Mouse (Mus musculus): ENCODE data around the gene Six4.
"Not testable (repeated sequence)": the region's sequence is repeated elsewhere in the genome, so short reads cannot be mapped to it uniquely, and the experiment has no call there.

The Six4 gene

DNA sequence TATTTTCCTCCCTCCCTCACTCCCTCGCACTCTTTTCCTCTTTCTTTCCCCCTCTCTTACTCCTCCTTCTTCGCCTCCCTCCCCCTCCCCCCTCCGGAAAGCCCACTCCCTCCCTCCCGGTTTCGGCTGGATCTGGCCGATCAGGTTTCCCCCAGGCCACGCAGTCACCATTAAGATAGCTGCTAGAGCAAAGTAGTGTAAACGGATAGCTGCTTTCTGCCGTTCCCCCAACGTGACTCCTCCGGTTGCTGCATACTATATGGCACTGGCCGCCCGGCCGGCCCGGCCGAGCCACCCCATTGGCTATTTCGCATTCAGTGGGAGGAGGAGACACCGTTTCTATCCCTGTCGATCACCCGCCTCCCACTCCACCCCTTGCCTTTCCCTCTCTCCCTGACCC lies at the start of gene Six4:
TSS of gene Six4 (minus strand) at position 261 of the 400 bp plus-strand sequence.
- DNase-seq (ENCODE audit: low spot score in 2 of 2): peak; percentile 8 to 63

DNA sequence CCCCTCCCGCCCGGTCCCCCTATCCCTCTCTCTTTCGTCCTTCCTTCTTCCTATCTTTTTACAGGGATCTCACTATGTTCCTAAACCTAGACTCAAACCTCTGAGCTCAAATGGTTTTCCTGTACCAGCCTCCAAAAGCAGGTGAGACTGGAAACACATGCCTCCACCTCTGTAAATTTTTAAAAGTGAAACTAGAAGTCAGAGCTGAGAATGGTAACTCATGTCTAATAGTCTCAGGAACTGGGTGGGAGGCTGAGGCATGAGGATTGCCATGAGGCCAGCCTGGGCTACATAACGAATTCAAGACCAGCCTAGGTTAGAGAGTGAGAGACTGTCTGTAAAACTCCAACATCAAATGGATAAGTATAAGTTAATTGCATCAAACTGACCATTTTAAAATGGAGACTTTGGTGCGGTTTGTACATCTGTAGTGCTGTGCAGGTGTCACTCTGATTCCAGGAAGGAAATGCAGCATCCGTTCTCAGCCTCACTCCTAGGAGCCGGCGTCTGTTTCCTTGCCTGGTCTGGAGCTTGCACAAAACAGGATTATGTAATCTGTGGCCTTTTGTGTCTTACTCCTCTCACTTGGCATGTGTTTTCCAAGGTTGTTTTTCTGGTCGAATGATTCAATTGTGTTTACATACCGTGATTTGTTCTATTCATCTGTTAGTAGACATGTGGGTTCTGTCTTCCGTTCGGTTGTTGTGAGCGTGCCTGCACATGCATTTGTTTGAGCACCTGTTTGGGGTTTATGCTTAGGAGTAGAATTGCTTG lies 49.3 kb upstream of the Six4 start:
- no peak for DNase-seq (ENCODE audit: low spot score in 2 of 2)

DNA sequence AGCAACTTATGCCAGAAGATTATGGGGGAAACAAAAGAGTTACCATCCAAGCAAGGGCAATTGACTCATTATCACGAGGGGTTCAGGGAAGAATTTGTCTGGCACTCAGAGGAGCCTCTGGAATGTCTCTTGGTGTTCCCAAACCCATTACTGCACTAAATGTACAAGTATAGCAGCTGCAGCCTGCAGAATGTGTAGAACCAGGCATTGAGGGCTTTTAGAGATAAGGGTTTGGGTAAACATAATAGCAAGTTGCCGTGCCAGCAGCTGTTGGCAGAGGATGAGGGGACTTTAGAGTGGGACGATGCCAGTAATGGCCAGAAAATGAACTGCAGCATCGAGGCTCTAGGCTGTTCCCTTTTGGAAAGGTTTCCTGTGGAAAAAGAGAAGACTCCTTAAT lies 47.1 kb upstream of the Six4 start:
- no peak for DNase-seq (ENCODE audit: low spot score in 2 of 2)

- no peak for DNase-seq (ENCODE audit: low spot score in 2 of 2)
Observed at GRCm38 (mm10) chr12:73154150-73154549, 40.9 kb upstream of the Six4 start.

DNA sequence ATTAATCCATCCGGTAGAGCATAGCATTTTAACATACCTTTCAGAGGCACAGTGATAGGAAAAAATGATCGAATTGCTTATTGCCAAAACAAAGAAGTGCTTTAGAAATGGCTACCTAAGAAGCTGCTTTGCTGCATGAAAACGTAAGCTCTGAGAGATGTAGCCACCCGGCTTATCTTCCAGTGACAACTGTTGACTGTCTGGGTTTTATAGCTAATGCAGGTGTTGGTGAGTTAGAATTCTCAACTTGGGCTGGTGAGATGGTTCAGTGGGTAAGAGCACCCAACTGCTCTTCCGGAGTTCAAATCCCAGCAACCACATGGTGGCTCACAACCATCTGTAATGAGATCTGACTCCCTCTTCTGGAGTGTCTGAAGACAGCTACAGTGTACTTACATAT lies 37.8 kb upstream of the Six4 start:
- DNase-seq (ENCODE audit: low spot score in 2 of 2): not testable (repeated sequence)

- no peak for DNase-seq (ENCODE audit: low spot score in 2 of 2)
Observed at GRCm38 (mm10) chr12:73147236-73147635, 34.0 kb upstream of the Six4 start.

DNA sequence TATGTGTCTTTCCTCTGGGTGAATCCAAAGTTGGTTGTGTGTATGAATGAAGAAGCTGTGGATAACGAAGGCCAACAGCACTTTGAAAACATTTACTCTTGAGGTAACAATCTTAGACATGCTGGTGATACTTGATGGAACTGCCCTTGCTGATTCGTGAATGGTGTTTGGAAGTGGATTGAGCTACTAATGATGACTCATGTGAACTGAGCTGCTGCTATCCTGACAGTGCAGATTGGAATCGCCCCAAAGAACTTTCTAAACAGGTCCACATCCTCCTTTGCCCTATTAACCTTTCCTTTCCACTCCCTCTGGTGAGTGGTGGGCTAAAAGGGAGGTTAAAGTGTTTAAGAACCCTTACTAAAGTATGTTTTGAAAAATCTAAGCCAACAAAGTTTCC lies 27.5 kb upstream of the Six4 start:
- no peak for DNase-seq (ENCODE audit: low spot score in 2 of 2)

DNA sequence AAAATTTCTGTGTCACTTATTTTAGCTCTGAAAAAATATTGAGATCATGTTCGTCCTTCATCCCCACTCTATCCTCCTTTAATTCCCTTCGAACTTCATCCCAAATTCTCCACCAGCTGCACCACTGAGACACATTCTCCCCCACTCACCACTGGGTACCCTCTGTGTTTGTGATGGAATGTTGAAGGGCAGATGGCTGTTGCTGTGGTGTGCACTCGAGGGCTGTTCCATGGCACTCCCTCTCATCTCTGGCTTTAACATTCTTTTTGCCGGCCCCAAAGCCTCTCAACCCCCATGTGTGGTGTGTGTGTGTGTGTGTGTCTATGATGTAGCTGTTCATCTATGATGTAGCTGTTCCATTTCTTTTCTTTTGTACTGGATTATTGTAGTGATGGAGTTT lies 12.0 kb upstream of the Six4 start:
- no peak for DNase-seq (ENCODE audit: low spot score in 2 of 2)

GRCm38 (mm10) chr12:73123093-73124041 lies 10.1 kb upstream of the Six4 start, which contains the start of gene Mnat1:
Gene Mnat1 (plus strand): TSS chr12:73123717.
- peak; percentile 22 to 83 for DNase-seq (ENCODE audit: low spot score in 2 of 2)

DNA sequence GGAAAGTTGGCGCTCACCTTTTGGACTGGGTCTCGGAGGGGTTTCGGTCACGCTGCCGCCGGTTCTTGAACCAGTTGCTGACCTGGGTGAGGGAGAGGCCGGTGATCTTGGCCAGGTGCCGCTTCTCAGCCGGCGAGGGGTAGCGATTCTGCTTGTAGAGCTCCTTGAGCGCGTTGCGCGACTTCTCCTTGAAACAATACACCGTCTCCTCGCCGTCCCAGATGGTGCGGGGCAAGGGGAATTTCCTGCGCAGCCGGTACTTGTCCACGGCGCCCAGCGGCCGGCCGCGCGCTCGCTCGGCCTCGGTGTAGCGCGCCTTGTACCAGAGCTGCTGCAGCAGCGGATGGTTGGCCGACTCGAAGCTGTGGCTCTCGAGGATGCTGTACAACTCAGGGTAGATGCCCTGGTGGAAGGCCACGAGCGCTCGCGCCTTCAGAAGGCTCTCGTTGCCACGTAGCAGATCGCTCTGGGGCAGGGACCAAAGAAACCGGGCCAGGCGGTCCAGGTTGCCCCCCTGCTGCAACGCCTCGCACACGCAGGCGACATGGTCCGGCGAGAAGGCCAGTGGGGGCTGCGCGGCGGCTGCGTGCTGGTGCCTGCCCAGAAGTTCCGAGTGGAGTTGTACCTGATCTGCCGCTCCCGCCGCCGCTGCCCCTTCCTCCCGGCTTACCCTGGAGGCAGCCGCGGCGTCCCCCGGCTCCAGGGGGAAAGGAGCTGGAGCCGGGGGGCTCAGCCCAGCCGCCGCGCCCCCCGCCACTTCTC lies 749 bp downstream of the Six4 start:
- peak in 1 of 2 experiments; percentile 22 for DNase-seq (ENCODE audit: low spot score in 2 of 2)

GRCm38 (mm10) chr12:73111561-73112325 lies 1.5 kb downstream of the Six4 start:
- no peak for DNase-seq (ENCODE audit: low spot score in 2 of 2)

DNA sequence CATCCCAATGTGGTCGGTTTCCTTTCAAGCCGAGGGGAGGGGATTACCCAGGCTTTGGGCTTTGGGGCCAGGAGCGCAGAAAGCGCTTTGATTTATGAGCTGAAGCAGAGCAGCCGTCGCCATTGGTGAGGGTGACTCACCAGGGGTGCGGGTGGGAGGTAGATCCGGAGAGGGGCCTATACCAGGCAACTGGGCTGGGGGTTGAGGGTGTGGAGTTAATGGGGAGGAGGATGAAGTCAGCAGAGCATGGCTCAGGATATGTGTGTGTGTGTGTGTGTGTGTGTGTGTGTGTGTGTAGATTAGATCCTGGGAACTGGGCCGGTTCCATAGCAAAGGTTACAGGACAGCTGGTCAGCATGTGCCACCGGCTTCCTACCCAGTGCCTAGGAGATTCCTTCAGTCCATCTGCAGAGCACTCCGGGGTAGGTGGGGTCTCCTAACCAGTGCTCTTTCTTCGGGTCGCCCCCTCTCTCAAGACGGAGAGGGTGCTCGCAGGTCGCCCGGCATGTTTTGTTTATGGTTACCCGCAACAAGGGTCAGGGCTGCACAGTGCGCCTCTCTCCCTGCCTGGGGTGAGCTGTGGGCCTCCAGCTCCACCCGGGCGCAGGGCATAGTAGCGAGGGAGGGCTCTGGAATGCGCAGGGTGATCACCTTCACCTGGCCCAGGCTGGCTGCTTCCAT lies 2.7 kb downstream of the Six4 start:
- no peak for DNase-seq (ENCODE audit: low spot score in 2 of 2)

DNA sequence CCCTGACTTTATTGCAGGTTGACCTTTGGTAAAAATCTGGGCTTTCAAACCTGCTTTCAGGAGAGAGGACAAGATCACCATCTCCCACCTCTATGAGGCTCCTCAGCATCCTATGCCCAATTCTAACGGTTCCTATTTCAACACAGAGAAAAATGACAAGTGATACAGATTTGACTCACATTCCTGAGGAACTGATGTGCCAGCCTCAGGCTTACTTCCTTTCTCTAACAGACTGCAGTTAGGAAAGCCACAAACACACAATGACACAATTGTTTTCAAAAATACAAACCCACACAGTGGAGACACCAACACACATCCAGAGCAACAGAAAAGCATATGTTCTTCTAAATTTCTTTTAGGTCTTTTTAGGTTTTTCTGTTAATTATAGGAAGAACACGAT lies 5.4 kb downstream of the Six4 start:
- DNase-seq (ENCODE audit: low spot score in 2 of 2): no peak

DNA sequence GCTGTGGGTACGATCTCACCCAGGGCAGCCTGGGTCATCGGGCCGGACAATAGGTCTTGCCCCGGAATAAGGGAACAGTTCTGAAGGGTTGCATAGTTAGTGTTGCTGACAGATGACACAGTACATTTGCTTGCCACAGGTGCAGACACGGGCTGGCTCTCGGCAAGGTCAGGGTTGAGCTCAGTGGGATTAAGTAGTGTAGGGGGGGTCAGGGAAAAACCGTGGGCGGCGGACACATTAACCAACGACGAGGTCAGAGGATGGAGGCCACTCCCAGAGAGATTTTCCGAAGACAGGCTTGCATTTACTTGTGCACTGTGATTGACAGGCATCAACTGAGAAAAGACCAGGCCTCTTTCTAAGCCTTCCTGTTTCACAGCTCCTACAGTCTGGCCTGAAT lies 9.5 kb downstream of the Six4 start:
- DNase-seq (ENCODE audit: low spot score in 2 of 2): no peak

DNA sequence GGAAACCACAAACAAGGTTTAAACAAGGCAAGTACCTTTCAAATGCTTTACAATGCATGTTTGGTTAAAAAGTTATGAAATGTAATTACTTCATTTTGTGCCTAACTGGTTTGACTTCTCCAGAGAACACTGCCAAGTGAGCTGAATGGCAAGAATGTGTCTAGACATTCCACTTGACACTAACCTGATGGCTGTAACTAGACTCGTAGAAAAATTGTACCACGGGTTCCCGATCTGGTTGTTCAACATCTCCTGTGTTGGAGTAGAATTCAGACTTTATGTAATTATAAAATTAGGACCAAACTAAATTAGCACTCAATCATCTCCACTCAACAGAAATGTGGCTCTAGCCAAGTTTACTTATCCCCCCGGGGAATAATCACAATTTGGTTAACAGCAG lies 14.7 kb downstream of the Six4 start:
- DNase-seq (ENCODE audit: low spot score in 2 of 2): no peak

DNA sequence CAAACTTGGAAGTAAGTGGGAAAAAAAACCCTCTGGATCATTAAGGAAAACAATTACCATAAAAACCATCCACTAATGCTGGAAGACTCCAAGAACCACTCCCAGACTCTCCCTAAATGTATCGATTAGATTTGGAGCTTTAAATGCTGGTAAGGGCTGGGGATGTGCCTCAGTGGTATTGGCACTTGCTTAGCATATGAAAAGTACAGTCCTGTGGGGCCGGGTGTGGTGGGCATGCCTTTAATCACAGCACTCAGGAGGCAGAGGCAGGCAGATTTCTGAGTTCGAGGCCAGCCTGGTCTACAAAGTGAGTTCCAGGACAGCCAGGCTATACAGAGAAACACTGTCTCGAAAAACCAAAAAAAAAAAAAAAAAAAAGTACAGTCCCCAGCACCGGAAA lies 17.1 kb downstream of the Six4 start:
- not testable (repeated sequence) for DNase-seq (ENCODE audit: low spot score in 2 of 2)

DNA sequence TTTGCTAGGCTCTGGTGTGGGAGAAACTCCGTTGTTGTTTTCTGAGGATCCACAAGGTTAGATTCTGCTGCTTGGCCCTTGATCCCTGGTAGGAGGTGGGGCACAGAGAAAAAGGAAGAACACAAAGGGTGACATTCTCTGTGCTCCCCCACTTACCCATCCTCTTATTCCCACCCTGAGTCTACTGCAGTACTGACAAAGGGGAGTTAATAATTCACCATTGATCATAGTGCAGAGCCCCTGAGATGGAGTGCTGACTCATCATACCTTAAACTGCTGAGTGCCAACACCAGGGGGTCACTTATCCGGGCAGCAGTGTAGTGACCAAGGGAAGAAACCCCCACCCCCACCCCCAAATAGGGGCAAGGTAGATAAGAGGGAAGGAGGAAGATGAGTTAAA lies 18.7 kb downstream of the Six4 start:
- no peak for DNase-seq (ENCODE audit: low spot score in 2 of 2)

- DNase-seq (ENCODE audit: low spot score in 2 of 2): no peak
Observed at GRCm38 (mm10) chr12:73094189-73094588, 19.1 kb downstream of the Six4 start.

GRCm38 (mm10) chr12:73090672-73091335 lies 22.5 kb downstream of the Six4 start:
- no peak for DNase-seq (ENCODE audit: low spot score in 2 of 2)

DNA sequence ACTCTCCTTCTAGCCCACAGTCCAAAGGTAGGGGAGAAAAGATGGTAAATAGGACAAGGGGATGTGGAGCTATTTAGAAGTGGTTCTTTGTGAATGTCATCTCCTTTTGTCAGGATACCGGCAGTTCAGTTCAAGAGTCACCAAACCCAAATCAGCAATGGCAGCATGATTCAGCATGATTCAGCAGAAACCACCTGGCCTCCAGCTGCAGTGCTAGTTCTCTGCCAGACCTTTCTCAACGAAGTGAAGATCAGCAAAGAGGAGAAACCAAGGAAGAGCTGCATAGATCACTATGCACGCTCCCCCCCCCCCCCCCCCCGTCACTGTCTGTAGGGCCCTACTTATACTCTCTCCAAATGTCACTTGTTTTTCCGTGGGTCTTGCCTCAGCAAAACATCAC lies 24.3 kb downstream of the Six4 start:
- no peak for DNase-seq (ENCODE audit: low spot score in 2 of 2)
